Mouse (Mus musculus): Measurements from ENCODE around the gene Gm8126.
"Not testable (repeated sequence)": the region's sequence is repeated elsewhere in the genome, so short reads cannot be mapped to it uniquely, and the experiment has no call there.

Gene Gm8126

GRCm38 (mm10) chr14:43258349-43258748 is at the start of gene Gm8126:
TSS of gene Gm8126 (plus strand) at chr14:43258649.
- not testable (repeated sequence) for DNase-seq

DNA sequence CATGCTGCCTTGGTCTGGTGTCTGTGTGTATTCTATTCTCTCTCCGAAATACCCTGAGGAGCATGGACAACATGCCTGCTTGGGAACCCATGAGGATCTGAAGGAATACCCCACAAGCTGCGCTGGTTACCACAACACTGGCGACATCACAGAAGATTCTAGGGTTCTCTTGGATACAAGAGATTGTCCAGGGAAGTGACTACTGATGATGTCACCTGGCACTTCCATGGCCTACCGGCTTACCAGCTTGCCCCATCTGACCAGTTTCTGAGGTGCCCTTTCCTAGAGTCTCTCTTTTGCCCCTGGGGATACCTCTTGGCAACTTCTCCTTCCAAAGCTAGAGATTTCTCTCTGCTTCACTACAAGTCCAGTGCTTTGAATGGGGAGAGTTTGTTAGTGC is 23.2 kb upstream of the Gm8126 start, which contains the start of gene Gm8122:
TSS of gene Gm8122 (minus strand) at position 101 of the 400 bp plus-strand sequence.
- not testable (repeated sequence) for DNase-seq

DNA sequence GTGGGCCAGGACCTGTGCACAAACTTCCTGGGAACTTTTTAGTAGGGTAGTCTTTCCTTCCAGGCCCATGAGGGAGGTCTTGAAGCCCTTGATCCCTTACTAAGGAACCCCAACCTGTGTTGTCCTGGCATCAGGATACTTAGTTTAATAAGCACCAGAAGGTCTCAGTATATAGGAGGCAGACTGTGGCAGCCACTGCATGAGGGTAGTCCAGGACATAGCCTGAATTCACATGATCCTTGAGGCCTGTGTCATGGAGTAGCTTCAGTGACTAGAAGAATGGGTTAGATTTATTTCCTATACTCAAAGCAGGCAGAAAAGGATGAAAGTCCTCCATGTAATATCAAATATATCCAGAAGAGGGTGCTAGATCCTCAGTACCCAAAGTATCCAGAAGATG is 20.7 kb upstream of the Gm8126 start:
- DNase-seq: not testable (repeated sequence)

DNA sequence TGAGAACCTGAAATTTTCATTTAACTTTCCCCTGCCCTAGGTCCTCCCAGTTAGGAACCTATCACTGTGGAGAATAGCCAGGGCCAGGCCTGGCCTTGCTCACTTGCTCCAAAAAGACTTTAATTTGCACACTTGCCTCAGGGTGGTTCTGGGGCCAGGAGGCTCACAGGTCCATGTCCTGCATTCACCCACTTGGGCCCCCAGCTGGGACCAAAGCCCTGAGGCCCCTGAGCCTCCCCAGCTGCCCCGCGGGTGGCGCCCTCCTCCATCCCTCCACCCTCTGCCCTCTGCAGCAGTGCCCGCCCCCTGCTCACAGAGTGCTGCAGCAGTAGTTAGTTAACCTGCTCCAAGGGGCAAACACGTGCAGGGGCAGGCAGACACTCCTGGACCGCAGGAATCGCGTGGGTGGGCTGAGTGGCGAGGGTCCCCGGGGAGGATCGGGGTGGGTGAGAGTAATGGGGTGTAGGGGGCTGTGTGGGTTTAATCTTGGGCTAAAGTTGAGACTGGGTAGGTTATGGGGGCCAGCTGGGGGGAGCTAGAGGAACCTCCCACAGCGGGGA is 8.8 kb upstream of the Gm8126 start:
- not testable (repeated sequence) for DNase-seq

DNA sequence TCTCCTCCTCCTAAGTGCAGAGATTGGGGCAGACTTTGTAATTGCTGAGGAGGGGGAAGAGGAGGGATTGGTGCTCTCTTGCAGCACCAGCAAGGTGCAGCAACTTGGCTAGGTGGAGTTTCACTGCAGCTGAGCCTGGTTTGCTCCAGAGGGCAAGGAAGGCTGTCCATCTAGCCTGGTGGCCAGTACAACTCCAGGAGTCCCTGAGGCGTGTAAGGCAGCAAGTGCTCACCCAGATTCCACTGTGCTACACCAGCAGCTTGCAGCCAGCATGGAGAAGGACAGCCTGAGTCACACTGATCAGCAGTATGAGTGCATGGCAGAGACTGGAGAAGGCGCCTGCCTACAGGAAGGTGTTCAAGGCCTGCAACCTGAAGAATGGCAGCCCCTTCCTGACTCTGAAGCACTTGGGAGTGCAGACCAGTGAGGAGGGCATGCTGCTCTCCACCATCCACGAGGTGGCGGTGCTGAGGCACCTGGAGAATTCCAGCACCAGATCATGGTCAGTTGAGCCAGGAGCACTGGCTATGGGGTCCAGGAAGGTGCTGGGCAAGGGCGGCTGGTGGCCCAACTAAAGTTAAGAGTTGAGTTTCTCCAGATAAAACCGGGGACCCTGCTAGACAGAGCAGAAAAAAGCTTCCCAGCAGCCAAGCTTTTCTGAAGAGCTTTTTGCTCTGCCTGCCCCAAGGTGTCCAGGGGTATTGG is 7.7 kb upstream of the Gm8126 start:
- not testable (repeated sequence) for DNase-seq

DNA sequence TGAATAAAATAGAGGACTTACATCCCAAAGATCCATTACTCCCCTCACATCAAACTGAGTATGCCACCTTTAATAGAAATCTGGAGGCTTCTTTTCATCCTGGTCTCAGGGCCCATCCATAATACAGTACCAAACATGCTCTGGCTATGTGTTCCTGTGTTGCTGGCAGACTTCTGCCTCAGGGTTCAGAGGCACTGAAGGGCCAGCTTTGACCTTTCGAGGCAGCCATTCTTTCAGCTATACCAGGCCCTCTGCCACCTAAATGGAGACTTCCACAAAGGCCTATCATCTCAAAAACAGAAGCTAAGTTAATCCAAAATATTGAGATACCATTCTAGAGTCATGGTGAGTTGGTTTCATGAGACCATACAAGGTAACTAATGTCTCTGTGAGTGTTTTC is 1.9 kb upstream of the Gm8126 start:
- not testable (repeated sequence) for DNase-seq

GRCm38 (mm10) chr14:43263421-43263820 is 5.0 kb downstream of the Gm8126 start:
- not testable (repeated sequence) for DNase-seq

- DNase-seq: not testable (repeated sequence)
Measured at GRCm38 (mm10) chr14:43268521-43269084, 10.2 kb downstream of the Gm8126 start.

DNA sequence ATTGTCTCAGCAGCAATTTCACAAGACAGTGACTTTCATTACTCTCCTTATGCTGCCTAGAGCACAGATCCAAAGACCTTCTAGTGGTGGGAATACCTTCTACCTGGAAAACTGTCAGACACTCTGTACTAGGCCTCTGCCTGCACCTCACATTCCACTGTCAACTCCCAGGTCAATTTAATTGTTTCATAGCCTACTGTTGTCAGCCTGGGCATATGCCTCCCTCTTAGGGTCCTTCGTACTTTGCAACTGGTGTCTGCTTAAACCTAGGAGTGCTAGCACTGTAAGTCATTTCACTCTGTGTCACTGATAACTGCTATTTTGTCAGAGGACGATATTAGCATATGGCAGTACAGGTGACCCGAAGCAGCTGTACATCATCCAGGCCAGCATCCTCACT is 10.8 kb downstream of the Gm8126 start:
- DNase-seq: not testable (repeated sequence)

GRCm38 (mm10) chr14:43273161-43273560 is 14.7 kb downstream of the Gm8126 start:
- DNase-seq: not testable (repeated sequence)

DNA sequence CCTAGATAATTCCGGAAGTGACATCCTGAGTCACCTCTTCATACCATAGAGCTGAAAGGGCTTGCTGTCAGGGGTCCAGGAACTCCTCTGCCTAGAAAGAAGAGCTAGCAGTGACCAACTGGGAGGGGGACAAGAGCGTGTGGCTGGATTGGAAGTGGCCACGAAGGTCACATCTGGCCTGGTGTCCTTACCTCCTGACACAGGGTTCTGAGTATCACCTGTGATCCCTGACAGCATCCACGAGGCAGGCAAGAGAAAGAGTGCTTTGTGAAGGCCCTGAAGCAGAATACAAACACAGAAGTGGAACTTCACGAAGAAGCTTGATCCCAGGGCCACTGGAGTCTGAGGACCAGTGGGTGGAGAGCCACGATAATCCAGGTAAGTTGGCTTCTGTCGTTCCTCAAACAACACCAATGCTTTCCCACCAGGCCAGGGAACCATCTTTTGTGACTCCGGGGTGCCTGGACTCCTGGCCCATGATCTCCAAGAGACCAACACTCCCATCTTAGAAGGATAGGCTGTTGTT is 16.6 kb downstream of the Gm8126 start, which contains the start of gene Gm9732:
TSS of gene Gm9732 (plus strand) at position 51 of the 526 bp plus-strand sequence.
- not testable (repeated sequence) for DNase-seq

DNA sequence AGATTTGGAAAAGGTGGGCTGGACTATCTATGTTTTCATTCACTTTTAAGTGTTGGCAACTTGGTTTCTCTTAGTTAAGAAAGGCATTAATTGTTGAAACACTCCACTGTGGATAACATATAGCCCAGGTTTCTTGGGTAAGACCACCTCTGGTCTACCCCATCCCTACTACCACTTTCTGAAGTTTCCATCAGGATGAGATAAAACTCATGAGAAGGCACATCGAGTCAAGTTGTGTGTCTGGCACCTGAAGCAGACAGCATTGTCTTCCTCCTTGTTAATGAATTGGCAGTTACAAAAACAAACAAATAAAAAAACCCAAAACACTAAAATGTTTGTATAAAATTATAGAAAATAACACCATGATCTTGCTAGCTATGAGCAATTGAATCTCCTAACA is 17.3 kb downstream of the Gm8126 start:
- DNase-seq: not testable (repeated sequence)

- DNase-seq: not testable (repeated sequence)
Measured at GRCm38 (mm10) chr14:43277468-43277867, 19.0 kb downstream of the Gm8126 start.

DNA sequence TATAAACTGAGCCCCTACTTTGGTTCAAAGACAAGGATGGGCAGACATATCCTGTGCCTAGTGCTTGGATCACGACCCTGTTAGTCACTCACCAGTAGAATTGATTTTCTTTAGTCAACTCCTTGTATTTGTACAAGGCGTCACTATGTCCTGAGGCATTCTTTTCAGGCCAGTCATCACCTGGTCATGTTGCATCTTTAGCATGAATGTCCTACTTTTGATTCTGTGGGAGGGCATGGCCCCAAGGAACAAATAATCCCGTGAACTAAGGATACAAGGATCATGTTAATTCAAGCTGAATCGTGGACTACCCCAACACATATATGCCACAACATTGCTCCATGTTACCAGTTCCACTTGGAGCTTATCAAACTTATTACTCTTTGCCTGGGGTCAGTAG is 19.7 kb downstream of the Gm8126 start:
- DNase-seq: not testable (repeated sequence)

- DNase-seq: not testable (repeated sequence)
Measured at GRCm38 (mm10) chr14:43278681-43279080, 20.2 kb downstream of the Gm8126 start.

DNA sequence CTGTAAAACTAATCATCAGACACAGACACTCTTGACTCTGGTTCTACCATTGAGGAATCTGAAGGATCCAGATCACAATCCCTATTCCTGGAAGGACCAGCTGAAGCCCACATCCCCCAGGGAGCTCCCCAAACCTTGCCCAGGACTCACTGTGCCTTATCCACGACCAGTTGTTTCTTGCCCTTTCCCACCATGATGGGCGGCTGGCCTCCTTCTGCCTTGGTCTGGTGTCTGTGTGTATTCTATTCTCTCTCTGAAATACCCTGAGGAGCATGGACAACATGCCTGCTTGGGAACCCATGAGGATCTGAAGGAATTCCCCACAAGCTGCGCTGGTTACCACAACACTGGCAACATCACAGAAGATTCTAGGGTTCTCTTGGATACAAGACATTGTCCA is 35.1 kb downstream of the Gm8126 start, which contains the start of gene Gm8127:
TSS of gene Gm8127 (minus strand) at position 330 of the 400 bp plus-strand sequence.
- not testable (repeated sequence) for DNase-seq
